Mouse (Mus musculus): ENCODE data around the gene Il10. TPM values are rescaled to one million over a fixed set of nuclear protein-coding genes. Genes with fewer than 3 reads are reported as not detected.
A peak's percentile ranks its signal among the peaks of the same experiment; 100 is the strongest.

Gene Il10
- polyA plus RNA-seq, 1 experiment from 2014 or later: not detected

DNA sequence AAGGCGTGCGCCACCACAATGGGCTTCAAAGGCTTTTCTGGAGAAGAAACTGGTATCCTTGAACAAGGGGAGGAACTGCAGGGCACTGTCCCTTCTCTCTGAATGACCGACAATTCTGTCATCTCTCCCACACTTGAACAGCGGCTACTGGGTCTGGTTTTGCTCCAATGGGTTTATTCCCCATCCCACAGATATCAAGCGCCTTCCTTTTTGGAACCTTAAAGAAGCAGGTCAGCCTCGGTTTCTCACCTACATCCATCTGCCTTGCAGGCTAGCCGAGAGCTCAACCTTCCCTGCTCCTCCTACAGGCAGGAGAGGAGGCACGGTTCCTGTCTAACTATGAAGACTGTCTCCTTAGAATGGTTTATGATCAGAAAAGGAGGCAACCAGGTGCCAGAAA is 29.3 kb downstream of the Il10 start:
- Histone ChIP-seq H3K27ac (ENCODE audit: low read depth) (no peak overlapping the region), H3K9ac (ENCODE audit: low read length) (no peak overlapping the region), H3K4me2 (ENCODE audit: low read length) (no peak overlapping the region), H3K9me3 (ENCODE audit: control insufficient read depth, low read length) (no peaks in the 10 kb centered on the region), H3K27me3 (replicated peaks; ENCODE audit: control insufficient read depth, insufficient read depth, low read length) (no peaks in the 10 kb centered on the region), H3K4me1 (replicated peaks; ENCODE audit: control insufficient read depth, insufficient read depth, low read length) (peaks cover 7% of the 10 kb centered on the region), H3K4me3 (ENCODE audit: low read depth, low read length) (no peak overlapping the region), H3K36me3 (ENCODE audit: control insufficient read depth, insufficient read depth, low read length) (peaks cover 9% of the 10 kb centered on the region)
- 78% methylated on average over 8 of the region's 8 CpGs for WGBS
- ATAC-seq (replicated peaks; ENCODE audit: low FRiP score, low TSS enrichment, low read depth): no peak
- DNase-seq (ENCODE audit: low spot score): no peak

DNA sequence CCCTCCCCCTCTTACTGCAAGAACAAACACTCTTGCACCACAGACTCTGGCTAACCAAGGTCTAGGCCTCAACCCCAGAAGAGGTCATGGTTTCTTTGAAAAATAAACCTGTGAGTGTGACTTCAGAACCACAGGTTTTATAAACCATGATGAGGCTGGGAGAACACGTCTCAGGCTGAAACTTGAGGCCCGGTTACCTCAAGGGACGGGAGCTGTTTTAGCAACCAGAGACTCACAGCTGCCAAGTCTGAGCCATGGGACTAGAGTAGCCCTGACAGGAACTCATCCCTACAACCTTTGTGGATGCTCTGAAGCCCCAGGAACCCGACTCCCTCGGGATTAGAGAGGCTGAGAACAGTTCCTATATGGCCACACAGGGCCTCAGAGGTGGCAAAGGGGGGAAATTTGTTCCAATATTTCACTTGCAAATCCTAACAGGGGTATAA is 29.7 kb downstream of the Il10 start:
- no peak for DNase-seq (ENCODE audit: low spot score)
- WGBS: 73% methylated on average over 5 of the region's 5 CpGs
- no peaks in the 10 kb centered on the region for H3K27me3 ChIP-seq (replicated peaks; ENCODE audit: control insufficient read depth, insufficient read depth, low read length)
- ATAC-seq (replicated peaks; ENCODE audit: low FRiP score, low TSS enrichment, low read depth): no peak
- no peak overlapping the region for H3K4me2 ChIP-seq (ENCODE audit: low read length)
- peaks cover 13% of the 10 kb centered on the region for H3K36me3 ChIP-seq (ENCODE audit: control insufficient read depth, insufficient read depth, low read length)
- H3K4me1 ChIP-seq (replicated peaks; ENCODE audit: control insufficient read depth, insufficient read depth, low read length): peaks cover 7% of the 10 kb centered on the region
- no peaks in the 10 kb centered on the region for H3K9me3 ChIP-seq (ENCODE audit: control insufficient read depth, low read length)
- no peak overlapping the region for H3K4me3 ChIP-seq (ENCODE audit: low read depth, low read length)
- no peak overlapping the region for H3K27ac ChIP-seq (ENCODE audit: low read depth)
- H3K9ac ChIP-seq (ENCODE audit: low read length): no peak overlapping the region

DNA sequence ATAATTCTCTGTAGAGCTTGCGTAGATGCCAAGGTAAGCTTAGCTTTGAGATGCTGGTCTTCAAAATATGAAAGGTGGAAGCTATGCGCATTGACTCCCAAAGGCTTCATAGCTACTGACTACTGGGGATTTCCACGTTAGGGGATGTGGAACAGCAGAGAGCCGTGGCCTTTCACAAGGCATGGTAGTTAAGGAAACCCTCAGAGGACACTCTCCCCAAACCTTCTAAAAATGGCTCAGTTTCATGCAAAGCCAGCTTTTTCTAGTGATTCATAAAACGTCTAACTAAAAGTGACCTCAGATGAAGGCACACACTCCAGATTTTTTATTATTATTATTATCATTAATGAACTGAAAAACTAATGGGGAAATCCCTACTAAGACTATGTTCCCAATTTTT is 30.4 kb downstream of the Il10 start:
- no peak overlapping the region for H3K9ac ChIP-seq (ENCODE audit: low read length)
- peaks cover 7% of the 10 kb centered on the region for H3K4me1 ChIP-seq (replicated peaks; ENCODE audit: control insufficient read depth, insufficient read depth, low read length)
- H3K9me3 ChIP-seq (ENCODE audit: control insufficient read depth, low read length): no peaks in the 10 kb centered on the region
- H3K27me3 ChIP-seq (replicated peaks; ENCODE audit: control insufficient read depth, insufficient read depth, low read length): no peaks in the 10 kb centered on the region
- H3K36me3 ChIP-seq (ENCODE audit: control insufficient read depth, insufficient read depth, low read length): peaks cover 19% of the 10 kb centered on the region
- WGBS: 93% methylated on average over 5 of the region's 5 CpGs
- H3K4me3 ChIP-seq (ENCODE audit: low read depth, low read length): no peak overlapping the region
- DNase-seq (ENCODE audit: low spot score): no peak
- no peak for ATAC-seq (replicated peaks; ENCODE audit: low FRiP score, low TSS enrichment, low read depth)
- no peak overlapping the region for H3K27ac ChIP-seq (ENCODE audit: low read depth)
- no peak overlapping the region for H3K4me2 ChIP-seq (ENCODE audit: low read length)

DNA sequence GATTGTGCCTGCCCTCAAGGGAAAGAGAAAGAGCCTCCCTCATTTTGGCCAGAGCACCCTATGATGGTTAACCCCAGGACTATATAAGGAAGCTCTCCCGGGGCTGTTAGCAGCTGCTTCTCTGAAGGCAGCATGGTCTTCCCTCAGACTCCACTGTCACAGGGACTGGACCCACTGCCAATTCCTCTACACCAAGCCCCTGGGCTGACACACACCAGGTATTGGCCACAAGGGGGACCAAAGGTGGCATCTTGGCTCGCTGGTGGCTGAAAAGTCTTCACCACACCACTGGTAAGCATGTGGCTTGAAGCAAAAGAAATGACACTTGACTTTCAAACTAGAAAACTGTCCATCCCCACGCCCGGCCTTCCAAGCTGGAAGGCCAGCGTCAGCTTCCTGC is 31.0 kb downstream of the Il10 start:
- H3K4me2 ChIP-seq (ENCODE audit: low read length): no peak overlapping the region
- H3K4me1 ChIP-seq (replicated peaks; ENCODE audit: control insufficient read depth, insufficient read depth, low read length): peaks cover 7% of the 10 kb centered on the region
- no peaks in the 10 kb centered on the region for H3K9me3 ChIP-seq (ENCODE audit: control insufficient read depth, low read length)
- no peak overlapping the region for H3K4me3 ChIP-seq (ENCODE audit: low read depth, low read length)
- H3K36me3 ChIP-seq (ENCODE audit: control insufficient read depth, insufficient read depth, low read length): peaks cover 25% of the 10 kb centered on the region
- no peaks in the 10 kb centered on the region for H3K27me3 ChIP-seq (replicated peaks; ENCODE audit: control insufficient read depth, insufficient read depth, low read length)
- ATAC-seq (replicated peaks; ENCODE audit: low FRiP score, low TSS enrichment, low read depth): no peak
- DNase-seq (ENCODE audit: low spot score): no peak
- 91% methylated on average over 5 of the region's 5 CpGs for WGBS
- no peak overlapping the region for H3K27ac ChIP-seq (ENCODE audit: low read depth)
- H3K9ac ChIP-seq (ENCODE audit: low read length): no peak overlapping the region

DNA sequence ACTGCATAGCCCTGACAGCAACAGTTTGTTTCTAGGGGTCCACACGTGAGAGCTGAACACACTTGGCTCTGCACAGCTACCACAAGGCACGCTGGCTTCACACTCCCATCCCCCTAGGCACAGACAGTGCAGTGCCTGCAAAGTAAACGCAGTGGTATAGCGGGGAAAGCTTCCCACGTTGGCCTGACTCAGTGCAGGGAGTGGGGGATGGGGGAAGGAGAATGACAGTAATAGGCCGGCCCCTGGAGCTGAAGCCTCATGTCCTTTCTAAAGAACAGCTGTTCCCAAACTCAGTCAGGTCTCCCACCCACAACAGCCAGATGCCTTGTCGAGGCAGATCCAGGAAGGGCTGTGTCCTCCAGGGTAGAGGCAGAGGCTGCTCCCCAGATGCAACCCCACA is 31.4 kb downstream of the Il10 start:
- H3K27ac ChIP-seq (ENCODE audit: low read depth): no peak overlapping the region
- peaks cover 7% of the 10 kb centered on the region for H3K4me1 ChIP-seq (replicated peaks; ENCODE audit: control insufficient read depth, insufficient read depth, low read length)
- peaks cover 30% of the 10 kb centered on the region for H3K36me3 ChIP-seq (ENCODE audit: control insufficient read depth, insufficient read depth, low read length)
- no peak overlapping the region for H3K4me3 ChIP-seq (ENCODE audit: low read depth, low read length)
- 35% methylated on average over 7 of the region's 7 CpGs for WGBS
- ATAC-seq (replicated peaks; ENCODE audit: low FRiP score, low TSS enrichment, low read depth) (no peak), DNase-seq (ENCODE audit: low spot score) (no peak)
- no peak overlapping the region for H3K4me2 ChIP-seq (ENCODE audit: low read length)
- H3K9me3 ChIP-seq (ENCODE audit: control insufficient read depth, low read length): no peaks in the 10 kb centered on the region
- no peak overlapping the region for H3K9ac ChIP-seq (ENCODE audit: low read length)
- no peaks in the 10 kb centered on the region for H3K27me3 ChIP-seq (replicated peaks; ENCODE audit: control insufficient read depth, insufficient read depth, low read length)

DNA sequence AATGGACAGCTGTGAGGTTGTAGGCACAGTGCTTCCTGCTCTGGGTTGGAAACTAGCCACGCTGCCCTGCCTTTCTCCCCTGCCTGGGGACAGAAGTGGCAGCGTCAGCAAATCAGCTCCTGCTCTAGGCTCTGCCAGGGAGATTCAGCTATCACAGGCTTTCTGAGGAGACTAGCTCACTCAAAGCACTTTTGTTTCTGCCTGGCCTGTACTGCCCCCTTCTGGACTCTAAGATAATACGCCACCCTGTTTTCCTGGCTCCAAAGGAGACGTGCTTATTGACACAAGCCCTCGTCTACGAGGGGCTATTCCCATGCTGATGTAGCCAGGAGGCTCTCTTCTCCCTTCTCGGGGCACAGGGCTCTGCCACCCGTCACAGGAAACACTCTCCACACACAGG is 33.6 kb downstream of the Il10 start:
- Histone ChIP-seq H3K27ac (ENCODE audit: low read depth) (no peak overlapping the region), H3K36me3 (ENCODE audit: control insufficient read depth, insufficient read depth, low read length) (peaks cover 51% of the 10 kb centered on the region), H3K4me2 (ENCODE audit: low read length) (no peak overlapping the region), H3K9me3 (ENCODE audit: control insufficient read depth, low read length) (no peaks in the 10 kb centered on the region), H3K4me1 (replicated peaks; ENCODE audit: control insufficient read depth, insufficient read depth, low read length) (peaks cover 7% of the 10 kb centered on the region), H3K4me3 (ENCODE audit: low read depth, low read length) (no peak overlapping the region), H3K9ac (ENCODE audit: low read length) (no peak overlapping the region), H3K27me3 (replicated peaks; ENCODE audit: control insufficient read depth, insufficient read depth, low read length) (no peaks in the 10 kb centered on the region)
- DNase-seq (ENCODE audit: low spot score) (peak; percentile 72), ATAC-seq (replicated peaks; ENCODE audit: low FRiP score, low TSS enrichment, low read depth) (0 out of 2 replicates have a peak, but pooled peaks have one; percentile 20)
- 8% methylated on average over 8 of the region's 8 CpGs for WGBS

DNA sequence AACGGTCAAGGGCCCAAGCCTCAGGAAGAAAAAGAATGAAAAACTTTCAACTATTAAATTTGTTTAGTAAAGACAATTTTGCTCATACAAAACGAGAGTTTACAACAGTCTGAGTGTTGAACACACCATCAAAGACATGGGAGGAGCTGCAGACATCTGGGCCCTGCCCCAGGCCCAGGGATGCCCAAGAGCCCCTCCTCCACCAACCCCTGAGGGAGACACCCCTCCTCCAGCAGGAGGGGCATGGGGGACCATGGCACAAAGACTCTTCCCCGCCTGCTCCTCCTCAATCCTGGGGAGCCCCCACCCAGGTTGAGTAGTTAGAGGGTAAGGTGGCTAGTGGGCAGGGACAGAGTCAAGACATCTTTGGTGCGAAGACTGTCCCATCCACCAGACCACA is 34.0 kb downstream of the Il10 start:
- no peaks in the 10 kb centered on the region for H3K9me3 ChIP-seq (ENCODE audit: control insufficient read depth, low read length)
- DNase-seq (ENCODE audit: low spot score): no peak
- no peaks in the 10 kb centered on the region for H3K27me3 ChIP-seq (replicated peaks; ENCODE audit: control insufficient read depth, insufficient read depth, low read length)
- no peak; the same call in 1 of the 2 replicates for ATAC-seq (replicated peaks; ENCODE audit: low FRiP score, low TSS enrichment, low read depth)
- H3K4me1 ChIP-seq (replicated peaks; ENCODE audit: control insufficient read depth, insufficient read depth, low read length): peaks cover 11% of the 10 kb centered on the region
- WGBS: 65% methylated on average over 4 of the region's 4 CpGs
- H3K4me3 ChIP-seq (ENCODE audit: low read depth, low read length): no peak overlapping the region
- peaks cover 53% of the 10 kb centered on the region for H3K36me3 ChIP-seq (ENCODE audit: control insufficient read depth, insufficient read depth, low read length)
- H3K4me2 ChIP-seq (ENCODE audit: low read length): no peak overlapping the region
- H3K27ac ChIP-seq (ENCODE audit: low read depth): no peak overlapping the region
- no peak overlapping the region for H3K9ac ChIP-seq (ENCODE audit: low read length)

DNA sequence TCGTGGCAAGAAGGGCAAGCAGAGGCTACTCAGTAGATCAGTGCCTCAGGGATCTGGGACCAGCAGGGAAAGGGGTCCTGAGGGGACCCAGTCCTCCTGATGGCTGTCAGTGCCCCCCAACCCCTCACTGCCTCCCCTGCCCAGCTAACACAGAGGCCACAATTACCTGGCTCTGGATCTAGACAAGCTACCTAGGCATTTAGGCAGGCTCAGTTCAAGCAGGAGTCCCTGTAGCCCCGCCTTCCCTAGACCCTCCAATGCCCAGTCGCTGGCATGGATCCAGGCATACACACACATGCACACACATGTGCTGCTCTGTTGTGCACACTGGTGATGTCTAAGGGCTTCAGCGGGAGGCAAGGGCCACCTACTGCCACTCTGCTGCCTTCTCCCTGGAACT is 34.6 kb downstream of the Il10 start:
- ATAC-seq (replicated peaks; ENCODE audit: low FRiP score, low TSS enrichment, low read depth) (no peak), DNase-seq (ENCODE audit: low spot score) (no peak)
- peaks cover 16% of the 10 kb centered on the region for H3K4me1 ChIP-seq (replicated peaks; ENCODE audit: control insufficient read depth, insufficient read depth, low read length)
- 85% methylated on average over 4 of the region's 4 CpGs for WGBS
- no peak overlapping the region for H3K4me2 ChIP-seq (ENCODE audit: low read length)
- no peaks in the 10 kb centered on the region for H3K9me3 ChIP-seq (ENCODE audit: control insufficient read depth, low read length)
- peaks cover 53% of the 10 kb centered on the region for H3K36me3 ChIP-seq (ENCODE audit: control insufficient read depth, insufficient read depth, low read length)
- no peak overlapping the region for H3K4me3 ChIP-seq (ENCODE audit: low read depth, low read length)
- no peak overlapping the region for H3K9ac ChIP-seq (ENCODE audit: low read length)
- H3K27ac ChIP-seq (ENCODE audit: low read depth): no peak overlapping the region
- no peaks in the 10 kb centered on the region for H3K27me3 ChIP-seq (replicated peaks; ENCODE audit: control insufficient read depth, insufficient read depth, low read length)

DNA sequence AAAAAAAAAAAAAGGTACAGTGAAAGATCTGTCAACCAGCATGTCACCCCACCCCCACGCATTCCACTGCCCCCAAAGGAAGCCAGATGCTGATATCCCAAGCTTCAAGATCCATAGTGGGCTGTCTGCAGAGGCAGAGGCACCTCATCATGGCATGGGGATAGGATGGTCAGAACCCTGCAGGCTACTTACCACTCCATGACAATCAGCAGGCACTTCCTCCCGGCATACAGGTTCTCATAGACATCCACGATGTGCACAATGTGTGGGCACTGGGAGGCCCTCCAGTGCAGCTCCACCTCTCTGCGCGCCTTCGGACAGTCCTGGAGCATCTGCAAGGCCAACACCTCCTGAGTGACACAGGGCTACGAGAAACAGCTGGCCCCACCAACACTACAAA is 38.8 kb downstream of the Il10 start:
- H3K4me1 ChIP-seq (replicated peaks; ENCODE audit: control insufficient read depth, insufficient read depth, low read length): peaks cover 35% of the 10 kb centered on the region
- DNase-seq (ENCODE audit: low spot score) (no peak), ATAC-seq (replicated peaks; ENCODE audit: low FRiP score, low TSS enrichment, low read depth) (no peak)
- no peaks in the 10 kb centered on the region for H3K27me3 ChIP-seq (replicated peaks; ENCODE audit: control insufficient read depth, insufficient read depth, low read length)
- H3K27ac ChIP-seq (ENCODE audit: low read depth): no peak overlapping the region
- peaks cover 47% of the 10 kb centered on the region for H3K36me3 ChIP-seq (ENCODE audit: control insufficient read depth, insufficient read depth, low read length)
- no peaks in the 10 kb centered on the region for H3K9me3 ChIP-seq (ENCODE audit: control insufficient read depth, low read length)
- H3K9ac ChIP-seq (ENCODE audit: low read length): no peak overlapping the region
- H3K4me3 ChIP-seq (ENCODE audit: low read depth, low read length): no peak overlapping the region
- H3K4me2 ChIP-seq (ENCODE audit: low read length): no peak overlapping the region
- WGBS: 58% methylated on average over 7 of the region's 7 CpGs

Data from intestine, embryonic 14.5 days (tissue).